Mouse (Mus musculus) heart, adult 8-10 months (tissue): ENCODE measurements at regions not wholly inside any gene's neighbourhood (a gene's known extent, or its start where the extent isn't known, plus 50 kb on each side); places are given as distances from the start of the nearest gene placed in this dataset.

Experiments
- DNase-seq: peaks from one replicate; pipeline ENCODE4 v3.0.0; 2022; ENCODE audit warnings: low spot score

GRCm38 (mm10) chr5:57582392-57582791 is 135.4 kb upstream of the Pcdh7 start:
- DNase-seq = no peak

- no peak for DNase-seq
Measured at GRCm38 (mm10) chr5:57587016-57587415, 130.8 kb upstream of the Pcdh7 start.

- DNase-seq = peak; percentile 44
Measured at GRCm38 (mm10) chr5:57595924-57596323, 121.8 kb upstream of the Pcdh7 start.

- DNase-seq = no peak
Measured at GRCm38 (mm10) chr5:57597043-57597442, 120.7 kb upstream of the Pcdh7 start.

- no peak for DNase-seq
Measured at GRCm38 (mm10) chr5:57598187-57598700, 119.5 kb upstream of the Pcdh7 start.
